Comparison of ENCODE assay signal across 20 mouse cellular contexts in genomic region chr14:51851006-51851405, GRCm38 (mm10). TPM values are rescaled to one million over a fixed set of nuclear protein-coding genes. Genes with fewer than 3 reads are reported as not detected.
DNase-seq lines count a peak whose midpoint lies in the region; ATAC-seq and TF ChIP-seq lines count a peak whose summit lies in the region.
"Not testable (repeated sequence)": the region's sequence is repeated elsewhere in the genome, so short reads cannot be mapped to it uniquely, and the experiment has no call there.
"Had no signal": no experiment of that assay in that cellular context is flagged by ENCODE, and none has a peak within 500 bp of the region (broad histone marks: within the 10 kb centered on the region; RNA-seq: fewer than 3 reads in every experiment).

No protein-coding gene starts in this region.

- not testable (repeated sequence) for H3K9me3 ChIP-seq in CH12.LX (replicated peaks; ENCODE audit: low read length); embryonic facial prominence, embryonic 11.5 days (replicated peaks; ENCODE audit: control insufficient read depth, low read length); heart, postnatal 0 days (replicated peaks; ENCODE audit: control insufficient read depth, low read length); lung, embryonic 14.5 days (ENCODE audit: low read depth, low read length); midbrain, postnatal 0 days (ENCODE audit: low read length)

- H3K4me1 ChIP-seq in CH12.LX (ENCODE audit: control insufficient read depth in 1 of 2, insufficient read depth in 2 of 2); embryonic facial prominence, embryonic 11.5 days (ENCODE audit: control insufficient read depth, insufficient read depth, low read length); heart, postnatal 0 days (ENCODE audit: control insufficient read depth, insufficient read depth); lung, embryonic 14.5 days (ENCODE audit: insufficient read depth); midbrain, postnatal 0 days (ENCODE audit: insufficient read depth, low read length): not testable (repeated sequence)

- TF ChIP-seq EP300 in CH12.LX (IDR thresholded peaks at IDR 0.05; ENCODE audit: low read length); heart, postnatal 0 days (IDR thresholded peaks at IDR 0.05; ENCODE audit: low read depth): not testable (repeated sequence)

- not testable (repeated sequence) for TF ChIP-seq POLR2A in CH12.LX (IDR thresholded peaks at IDR 0.05; ENCODE audit: low read depth, low read length)

- not testable (repeated sequence) for H3K9ac ChIP-seq in CH12.LX (ENCODE audit: insufficient read depth, low read depth); embryonic facial prominence, embryonic 11.5 days (replicated peaks; ENCODE audit: low read length); heart, postnatal 0 days (replicated peaks; ENCODE audit: low read depth, low read length); lung, embryonic 14.5 days; midbrain, postnatal 0 days (replicated peaks; ENCODE audit: low read length, poor library complexity, severe bottlenecking)

- not testable (repeated sequence) for H3K27ac ChIP-seq in CH12.LX (ENCODE audit: insufficient read depth, low read depth); embryonic facial prominence, embryonic 11.5 days (replicated peaks; ENCODE audit: low read depth, low read length); heart, postnatal 0 days (ENCODE audit: low read depth); lung, embryonic 14.5 days (ENCODE audit: low read depth); midbrain, postnatal 0 days (ENCODE audit: low read depth, low read length)

- H3K4me2 ChIP-seq in CH12.LX (ENCODE audit: insufficient read depth, low read depth, poor library complexity, severe bottlenecking); embryonic facial prominence, embryonic 11.5 days (ENCODE audit: low read depth, low read length); heart, postnatal 0 days (ENCODE audit: low read depth, low read length); lung, embryonic 14.5 days; midbrain, postnatal 0 days (ENCODE audit: low read depth, low read length, poor library complexity, severe bottlenecking): not testable (repeated sequence)

- peak in 1 of 2 experiments; percentile 60; a peak in 2 of 4 replicates for TF ChIP-seq CTCF in CH12.LX (conservative IDR thresholded peaks at IDR 0.05 in 1 of 2, IDR thresholded peaks at IDR 0.05 in 1 of 2; ENCODE audit: low read depth in 2 of 2, low read length in 2 of 2)
- TF ChIP-seq CTCF in heart, postnatal 0 days (IDR thresholded peaks at IDR 0.05; ENCODE audit: low read depth), result peak; percentile 47
- peak; percentile 45 for TF ChIP-seq CTCF in lung, embryonic 14.5 days (IDR thresholded peaks at IDR 0.05; ENCODE audit: low read depth)
- TF ChIP-seq CTCF in midbrain, postnatal 0 days (IDR thresholded peaks at IDR 0.05), result peak; percentile 60

- H3K4me3 ChIP-seq in CH12.LX (replicated peaks in 1 of 3; ENCODE audit: low read depth in 2 of 3, low read length in 2 of 3, poor library complexity in 1 of 3); embryonic facial prominence, embryonic 11.5 days (ENCODE audit: low read depth, low read length); heart, postnatal 0 days (ENCODE audit: low read depth, low read length); lung, embryonic 14.5 days (ENCODE audit: low read depth, low read length); midbrain, postnatal 0 days (ENCODE audit: low read depth, low read length): not testable (repeated sequence)

- in situ Hi-C loops in CH12.LX (cut with MboI; ENCODE audit: low pct_ligation_motif_present, low pct_unique_long_range_greater_than_20kb, low sequenced_read_pairs), result loop anchor here (25.0 kb wide), 1 partner anchor 89 kb away; the partner anchor contains the start of gene Ang4

- H3K36me3 ChIP-seq in CH12.LX (replicated peaks in 1 of 2; ENCODE audit: control insufficient read depth in 1 of 2, insufficient read depth in 1 of 2, low read length in 1 of 2); embryonic facial prominence, embryonic 11.5 days (replicated peaks; ENCODE audit: control insufficient read depth, insufficient read depth, low read depth, low read length); heart, postnatal 0 days (replicated peaks; ENCODE audit: control insufficient read depth, insufficient read depth, low read length); lung, embryonic 14.5 days (ENCODE audit: insufficient read depth); midbrain, postnatal 0 days (ENCODE audit: insufficient read depth, low read length): not testable (repeated sequence)

- TF ChIP-seq RAD21 in CH12.LX (IDR thresholded peaks at IDR 0.05; ENCODE audit: low read depth, low read length), result peak; percentile 26

- H3K79me2 ChIP-seq in CH12.LX (replicated peaks; ENCODE audit: control insufficient read depth, extremely low read depth, insufficient read depth, poor library complexity, severe bottlenecking), result not testable (repeated sequence)

- WGBS in embryonic facial prominence, embryonic 11.5 days, result 45% methylated on average over 3 of the region's 3 CpGs
- WGBS in heart, postnatal 0 days, result 43% methylated on average over 3 of the region's 3 CpGs
- 42% methylated on average over 3 of the region's 3 CpGs for WGBS in lung, embryonic 14.5 days
- 45% methylated on average over 3 of the region's 3 CpGs for WGBS in midbrain, postnatal 0 days

- peak; percentile 28 for DNase-seq in CH12.LX (ENCODE audit: extremely low read depth)
- peak; percentile 18 to 20 for DNase-seq in cerebellum, postnatal 10 days
- DNase-seq in embryonic facial prominence, embryonic 11.5 days (ENCODE audit: low spot score), result peak; percentile 51
- not testable (repeated sequence) for DNase-seq in heart, postnatal 0 days (ENCODE audit: low spot score)
- peak; percentile 15 for DNase-seq in kidney, postnatal 10 days
- peak; percentile 24 for DNase-seq in lung, embryonic 14.5 days
- peak; percentile 43 for DNase-seq in midbrain, postnatal 0 days (ENCODE audit: low spot score)

- ATAC-seq in embryonic facial prominence, embryonic 11.5 days (replicated peaks; ENCODE audit: insufficient number of reproducible peaks, low FRiP score, low TSS enrichment, low read depth); heart, postnatal 0 days (ENCODE audit: insufficient read depth, low read depth); lung, embryonic 14.5 days (ENCODE audit: insufficient read depth): not testable (repeated sequence)
- ATAC-seq in midbrain, postnatal 0 days (ENCODE audit: low FRiP score), result 0 out of 2 replicates have a peak, but pooled peaks have one; percentile 60

- dilution Hi-C loops in CH12.LX (cut with MboI; ENCODE audit: extremely low pct_ligation_motif_present, extremely low pct_unique_long_range_greater_than_20kb, low sequenced_read_pairs), result not testable (repeated sequence)

- not testable (repeated sequence) for H3K27me3 ChIP-seq in CH12.LX (replicated peaks); embryonic facial prominence, embryonic 11.5 days (ENCODE audit: control insufficient read depth, insufficient read depth, low read length); heart, postnatal 0 days (ENCODE audit: control insufficient read depth, insufficient read depth, low read length); lung, embryonic 14.5 days (ENCODE audit: insufficient read depth, low read length); midbrain, postnatal 0 days (ENCODE audit: insufficient read depth, low read length)

RNA-seq across cellular contexts. Expression of gene Ear6, which starts 2.5 kb away (rescaled TPM):
- not detected in 2 replicates for total RNA-seq in CH12.LX (2012; rRNA removed)
- total RNA-seq in CH12.LX (2014; rRNA removed), result not detected in 2 replicates
- polyA plus RNA-seq in CH12.LX (2012; ENCODE audit: insufficient read length, low read depth), result not detected in 2 replicates
- polyA plus RNA-seq in embryonic facial prominence, embryonic 11.5 days (2014; fragmentation: Nextera tagmentation; extraction: Ambion mirVana), result not detected in 2 replicates
- total RNA-seq in heart, postnatal 0 days (2014; rRNA removed; ENCODE audit: low replicate concordance), result not detected in 2 replicates
- not detected in 2 replicates for polyA plus RNA-seq in heart, postnatal 0 days (2015; fragmentation: Nextera tagmentation; extraction: Ambion mirVana)
- polyA plus RNA-seq in lung, embryonic 14.5 days (2014; fragmentation: Nextera tagmentation; extraction: Ambion mirVana), result not detected in 2 replicates
- total RNA-seq in midbrain, postnatal 0 days (2014; rRNA removed), result not detected in 2 replicates
- polyA plus RNA-seq in midbrain, postnatal 0 days (2015; fragmentation: Nextera tagmentation; extraction: Ambion mirVana), result not detected in 2 replicates
- total RNA-seq: gastrocnemius, postnatal 25 days; heart, postnatal 25 days; layer of hippocampus, postnatal 25 days; left cerebral cortex, postnatal 25 days had no signal
- polyA plus RNA-seq: activated CD4-positive, CD25-positive, alpha-beta regulatory T cell, adult 4 months; forebrain, embryonic 12.5 days; heart, embryonic 11.5 days; large intestine, adult 2 months; lung, embryonic 15.5 days; neural tube, embryonic 14.5 days; Patski had no signal

RNA-seq across cellular contexts. Expression of gene Mettl17, which starts 33.6 kb away (rescaled TPM):
- total RNA-seq in CH12.LX (2012; rRNA removed) (19.5 and 21.7 TPM in 2 replicates), CH12.LX (2014; rRNA removed) (26.2 and 32.3 TPM in 2 replicates)
- polyA plus RNA-seq in CH12.LX (2012; ENCODE audit: insufficient read length, low read depth), result 29.9 and 32.0 TPM in 2 replicates
- polyA plus RNA-seq in embryonic facial prominence, embryonic 11.5 days (2014; fragmentation: Nextera tagmentation; extraction: Ambion mirVana), result 37.9 and 41.5 TPM in 2 replicates
- total RNA-seq in heart, postnatal 0 days (2014; rRNA removed; ENCODE audit: low replicate concordance), result 21.6 and 57.0 TPM in 2 replicates
- polyA plus RNA-seq in heart, postnatal 0 days (2015; fragmentation: Nextera tagmentation; extraction: Ambion mirVana), result 27.2 and 37.7 TPM in 2 replicates
- polyA plus RNA-seq in lung, embryonic 14.5 days (2014; fragmentation: Nextera tagmentation; extraction: Ambion mirVana), result 32.4 and 38.4 TPM in 2 replicates
- 68.2 and 71.6 TPM in 2 replicates for total RNA-seq in midbrain, postnatal 0 days (2014; rRNA removed)
- 70.3 and 91.4 TPM in 2 replicates for polyA plus RNA-seq in midbrain, postnatal 0 days (2015; fragmentation: Nextera tagmentation; extraction: Ambion mirVana)

RNA-seq across cellular contexts. Expression of gene Slc39a2, which starts 41.7 kb away (rescaled TPM):
- total RNA-seq in CH12.LX (2012; rRNA removed), result 0.42 TPM in 2 replicates
- 0.11 and 0.20 TPM in 2 replicates for total RNA-seq in CH12.LX (2014; rRNA removed)
- polyA plus RNA-seq in CH12.LX (2012; ENCODE audit: insufficient read length, low read depth), result 0.44 and 0.49 TPM in 2 replicates
- polyA plus RNA-seq in embryonic facial prominence, embryonic 11.5 days (2014; fragmentation: Nextera tagmentation; extraction: Ambion mirVana), result 0.36 and 0.50 TPM in 2 replicates
- not detected in 2 replicates for total RNA-seq in heart, postnatal 0 days (2014; rRNA removed; ENCODE audit: low replicate concordance)
- polyA plus RNA-seq in heart, postnatal 0 days (2015; fragmentation: Nextera tagmentation; extraction: Ambion mirVana), result 0.15 and 0.26 TPM in 2 replicates
- polyA plus RNA-seq in lung, embryonic 14.5 days (2014; fragmentation: Nextera tagmentation; extraction: Ambion mirVana), result 0.07 and 0.42 TPM in 2 replicates
- total RNA-seq in midbrain, postnatal 0 days (2014; rRNA removed), result 2.7 and 3.2 TPM in 2 replicates
- polyA plus RNA-seq in midbrain, postnatal 0 days (2015; fragmentation: Nextera tagmentation; extraction: Ambion mirVana), result 0.70 and 0.84 TPM in 2 replicates
- total RNA-seq: monocyte, adult 5-6 weeks had no signal

RNA-seq across cellular contexts. Expression of gene AY358078, which starts 51.2 kb away (rescaled TPM):
- total RNA-seq in CH12.LX (2012; rRNA removed), result not detected in 2 replicates
- total RNA-seq in CH12.LX (2014; rRNA removed), result 0.26 TPM in 1 of 2 replicates, not detected in the other
- not detected in 2 replicates for polyA plus RNA-seq in CH12.LX (2012; ENCODE audit: insufficient read length, low read depth)
- not detected in 2 replicates for polyA plus RNA-seq in embryonic facial prominence, embryonic 11.5 days (2014; fragmentation: Nextera tagmentation; extraction: Ambion mirVana)
- not detected in 2 replicates for total RNA-seq in heart, postnatal 0 days (2014; rRNA removed; ENCODE audit: low replicate concordance)
- polyA plus RNA-seq in heart, postnatal 0 days (2015; fragmentation: Nextera tagmentation; extraction: Ambion mirVana), result not detected in 2 replicates
- not detected in 2 replicates for polyA plus RNA-seq in lung, embryonic 14.5 days (2014; fragmentation: Nextera tagmentation; extraction: Ambion mirVana)
- total RNA-seq in midbrain, postnatal 0 days (2014; rRNA removed), result not detected in 2 replicates
- polyA plus RNA-seq in midbrain, postnatal 0 days (2015; fragmentation: Nextera tagmentation; extraction: Ambion mirVana), result not detected in 2 replicates
- total RNA-seq: adrenal gland, postnatal 4 days; gastrocnemius, postnatal 25 days; heart, postnatal 25 days; layer of hippocampus, postnatal 25 days; left cerebral cortex, postnatal 25 days; monocyte, adult 5-6 weeks had no signal
- polyA plus RNA-seq: activated CD4-positive, CD25-positive, alpha-beta regulatory T cell, adult 4 months; forebrain, embryonic 12.5 days; heart, embryonic 11.5 days; large intestine, adult 2 months; lung, embryonic 15.5 days; neural tube, embryonic 14.5 days; Patski had no signal
